Mouse (Mus musculus) layer of hippocampus, postnatal 25 days (tissue): ENCODE measurements around the gene Papln. TPM values are rescaled to one million over a fixed set of nuclear protein-coding genes. Genes with fewer than 3 reads are reported as not detected.

Experiments
- DNase-seq, 2 experiments: peaks; one replicate each; pipeline ENCODE4 v3.0.0; 2022; ENCODE audit warnings: mixed read lengths in 2 of 2, low spot score in 1 of 2; ENCODE audit errors: extremely low spot score in 1 of 2
- total RNA-seq, 2 experiments: library from RNA; stranded (reverse); gene quantifications; 2 replicates each; pipeline ENCODE4 v1.2.3; 2021

Gene Papln
- total RNA-seq, 2 experiments from 2014 or later, result 2.4 to 3.5 TPM

GRCm38 (mm10) chr12:83765965-83766603 lies 2.6 kb downstream of the Papln start:
- no peak for DNase-seq

- DNase-seq, result no peak
Measured at GRCm38 (mm10) chr12:83767833-83768232, 4.4 kb downstream of the Papln start.

GRCm38 (mm10) chr12:83768235-83768899 lies 4.9 kb downstream of the Papln start:
- no peak for DNase-seq

- peak in 1 of 2 experiments; percentile 48 for DNase-seq
Measured at GRCm38 (mm10) chr12:83770418-83771256, 7.2 kb downstream of the Papln start.

- no peak for DNase-seq
Measured at GRCm38 (mm10) chr12:83775621-83776020, 12.2 kb downstream of the Papln start.

- no peak for DNase-seq
Measured at GRCm38 (mm10) chr12:83776766-83777165, 13.3 kb downstream of the Papln start.

GRCm38 (mm10) chr12:83780181-83780580 lies 16.7 kb downstream of the Papln start:
- DNase-seq, result no peak

GRCm38 (mm10) chr12:83781204-83781603 lies 17.8 kb downstream of the Papln start:
- DNase-seq, result no peak

GRCm38 (mm10) chr12:83781640-83782278 lies 18.3 kb downstream of the Papln start:
- DNase-seq, result no peak

GRCm38 (mm10) chr12:83782669-83783068 lies 19.2 kb downstream of the Papln start:
- no peak for DNase-seq

- no peak for DNase-seq
Measured at GRCm38 (mm10) chr12:83785305-83785704, 21.9 kb downstream of the Papln start.

- no peak for DNase-seq
Measured at GRCm38 (mm10) chr12:83789051-83789780, 25.8 kb downstream of the Papln start.

GRCm38 (mm10) chr12:83789781-83790140 lies 26.3 kb downstream of the Papln start:
- DNase-seq, result no peak

- DNase-seq, result no peak
Measured at GRCm38 (mm10) chr12:83790749-83791148, 27.3 kb downstream of the Papln start.

- DNase-seq, result peak in 1 of 2 experiments; percentile 20
Measured at GRCm38 (mm10) chr12:83791737-83792136, 28.3 kb downstream of the Papln start.

- no peak for DNase-seq
Measured at GRCm38 (mm10) chr12:83792706-83793410, 29.4 kb downstream of the Papln start.

- no peak for DNase-seq
Measured at GRCm38 (mm10) chr12:83795051-83795450, 31.6 kb downstream of the Papln start.

- DNase-seq, result no peak
Measured at GRCm38 (mm10) chr12:83795586-83795985, 32.2 kb downstream of the Papln start.

GRCm38 (mm10) chr12:83798313-83798712 lies 34.9 kb downstream of the Papln start:
- DNase-seq, result no peak

GRCm38 (mm10) chr12:83800943-83801342 lies 37.5 kb downstream of the Papln start:
- no peak for DNase-seq
